ENCODE assay signal across 9 mouse cellular contexts in genomic region chr8:45010685-45011084, GRCm38 (mm10). TPM values are rescaled to one million over a fixed set of nuclear protein-coding genes. Genes with fewer than 3 reads are reported as not detected.
DNase-seq lines count a peak whose midpoint lies in the region; TF ChIP-seq lines count a peak whose summit lies in the region.
"Had no signal": no experiment of that assay in that cellular context is flagged by ENCODE, and none has a peak within 500 bp of the region (broad histone marks: within the 10 kb centered on the region; RNA-seq: fewer than 3 reads in every experiment).

No protein-coding gene starts in this region.

- peak; percentile 83 for TF ChIP-seq CTCF in left cerebral cortex, adult 2 months (IDR thresholded peaks at IDR 0.05)

- no peak overlapping the region for H3K27ac ChIP-seq in left cerebral cortex, adult 2 months
- H3K27ac ChIP-seq: heart, embryonic 15.5 days; stomach, embryonic 15.5 days had no signal

- no peak overlapping the region for H3K4me3 ChIP-seq in left cerebral cortex, adult 2 months
- H3K4me3 ChIP-seq: heart, embryonic 15.5 days; stomach, embryonic 15.5 days had no signal

- intact Hi-C loops in left cerebral cortex, adult 2 months (cut with DNase I) = loop anchor here (1.0 kb wide), 1 partner anchor 73 kb away; no protein-coding TSS in a partner anchor
- intact Hi-C loops in left cerebral cortex, postnatal 10 days (cut with DNase I) = loop anchor here (2.0 kb wide), 1 partner anchor 74 kb away; no protein-coding TSS in a partner anchor

- peak; percentile 50 to 65 for DNase-seq in left cerebral cortex, adult 2 months (ENCODE audit: extremely low spot score in 1 of 2, low spot score in 2 of 2)
- no peak for DNase-seq in left cerebral cortex, postnatal 10 days (ENCODE audit: extremely low spot score in 1 of 2, low spot score in 2 of 2)
- peak; percentile 53 for DNase-seq in adrenal gland, adult 2 months
- peak; percentile 65 to 67 for DNase-seq in cerebellum, postnatal 10 days
- peak; percentile 73 for DNase-seq in kidney, postnatal 10 days
- DNase-seq in lung, postnatal 36 days = peak; percentile 79
- no peak for DNase-seq in spleen, postnatal 4 days (ENCODE audit: low spot score in 2 of 2)

RNA-seq across cellular contexts. Expression of gene Mtnr1a, which starts 58.3 kb away (rescaled TPM):
- total RNA-seq in left cerebral cortex, adult 2 months (2021) = not detected
- total RNA-seq in left cerebral cortex, postnatal 10 days (2021) = not detected
- total RNA-seq in adrenal gland, adult 2 months (2021) = not detected
- polyA plus RNA-seq in adrenal gland, adult 2 months (2012; rRNA removed) = not detected in 2 replicates
- polyA plus RNA-seq: heart, embryonic 15.5 days had no signal

Comparison
In these comparisons a context has a peak if more than half of its experiments do, and no peak if none do; other contexts are left out.
1. DNase-seq: peak in left cerebral cortex, adult 2 months (2 of 2), adrenal gland, adult 2 months (single experiment), cerebellum, postnatal 10 days (2 of 2), kidney, postnatal 10 days (single experiment) and lung, postnatal 36 days (single experiment); none in left cerebral cortex, postnatal 10 days (0 of 2) and spleen, postnatal 4 days (0 of 2).